Mouse (Mus musculus) liver, adult 2 months (tissue): Measurements from ENCODE around the gene F7.

Experiments used
- CTCF ChIP-seq: fragments of 200-500 bp; IDR thresholded peaks from 2 replicates; pipeline ENCODE4 v1.5.1; 2011; ENCODE audit warnings: low read depth, low read length, control low read depth
- POLR2A ChIP-seq: fragments of 200-500 bp; IDR thresholded peaks from 2 replicates; pipeline ENCODE4 v1.6.1; 2011; ENCODE audit warnings: low read length, control low read depth; ENCODE audit not compliant: insufficient read depth; ENCODE audit errors: extremely low read depth

DNA sequence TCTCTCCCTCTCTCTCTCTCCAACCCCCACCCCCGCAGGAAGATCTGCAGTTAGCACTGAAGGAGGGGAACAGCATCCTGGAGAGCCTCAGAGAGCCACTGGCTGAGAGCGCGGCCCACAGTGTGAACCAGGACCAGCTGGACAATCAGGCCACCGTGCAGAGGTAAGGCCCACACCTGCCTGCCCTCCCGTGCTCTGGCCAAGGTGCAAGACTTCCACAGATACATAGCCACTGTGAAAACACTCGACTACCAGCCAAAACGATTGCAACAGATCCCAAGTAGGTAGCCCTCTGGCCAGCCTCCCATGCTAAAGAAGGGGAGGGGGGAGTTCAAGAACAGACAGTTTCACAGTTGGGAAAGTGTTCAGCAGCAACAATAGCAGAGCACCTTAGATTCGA, 27.5 kb upstream of the F7 start:
- TF ChIP-seq POLR2A (no peak), CTCF (no peak)
